Mouse (Mus musculus) hindbrain, embryonic 14.5 days (tissue): ENCODE results near the gene Trim56. TPM values are rescaled to one million over a fixed set of nuclear protein-coding genes. Genes with fewer than 3 reads are reported as not detected.

Experiments used
- ATAC-seq: fragments of 200-750 bp; cut with Nextera tagmentation; 2 replicates; pipeline ENCODE4 v1.8.0; 2017; ENCODE audit warnings: moderate number of reproducible peaks, mild to moderate bottlenecking, moderate TSS enrichment, moderate library complexity; ENCODE audit not compliant: low FRiP score
- DNase-seq: peaks from one replicate; pipeline ENCODE4 v3.0.0-alpha.2; 2015; ENCODE audit warnings: low spot score
- H3K27ac ChIP-seq: fragments of 300-500 bp; sonication (generic); 2 replicates; pipeline ENCODE4 v1.5.1; 2014; ENCODE audit warnings: mild to moderate bottlenecking, moderate library complexity
- H3K27me3 ChIP-seq: fragments of 300-500 bp; sonication (generic); 2 replicates; pipeline ENCODE4 v1.6.1; 2014; ENCODE audit warnings: mild to moderate bottlenecking, low read length, mixed read lengths; ENCODE audit not compliant: control insufficient read depth, insufficient read depth
- H3K36me3 ChIP-seq: fragments of 300-500 bp; sonication (generic); replicated peaks from 2 replicates; pipeline ENCODE4 v1.6.1; 2014; ENCODE audit not compliant: control insufficient read depth, insufficient read depth
- H3K4me1 ChIP-seq: fragments of 300-500 bp; sonication (generic); replicated peaks from 2 replicates; pipeline ENCODE4 v1.6.1; 2014; ENCODE audit warnings: antibody characterized with exemption, low read length, mixed read lengths; ENCODE audit not compliant: control insufficient read depth, insufficient read depth
- H3K4me2 ChIP-seq: fragments of 300-500 bp; sonication (generic); replicated peaks from 2 replicates; pipeline ENCODE4 v1.6.1; 2014; ENCODE audit warnings: mild to moderate bottlenecking, moderate library complexity
- H3K4me3 ChIP-seq: fragments of 300-500 bp; sonication (generic); replicated peaks from 2 replicates; pipeline ENCODE4 v1.5.1; 2014; ENCODE audit warnings: mild to moderate bottlenecking, low read length
- H3K9ac ChIP-seq: fragments of 300-500 bp; sonication (generic); 2 replicates; pipeline ENCODE4 v1.6.1; 2014
- H3K9me3 ChIP-seq: fragments of 300-500 bp; sonication (generic); 2 replicates; pipeline ENCODE4 v1.6.1; 2016; ENCODE audit warnings: low read length; ENCODE audit not compliant: control insufficient read depth
- WGBS: fragments of 180-500 bp; shearing (Covaris S2); extraction: QIAGEN DNeasy Blood & Tissue Kit; methylation state at CpG from one replicate; pipeline ENCODE4 v1.1.7; 2014; 5-methylcytosine and 5-hydroxymethylcytosine counted together
- polyA plus RNA-seq: library from polyadenylated mRNA; unstranded; fragments of >200 nt; fragmentation: Nextera tagmentation; extraction: Ambion mirVana; gene quantifications from 2 replicates; pipeline ENCODE4 v1.2.1, GENCODE M21; 2014

The Trim56 gene
- polyA plus RNA-seq, 1 experiment from 2014 or later, result 3.9 TPM

DNA sequence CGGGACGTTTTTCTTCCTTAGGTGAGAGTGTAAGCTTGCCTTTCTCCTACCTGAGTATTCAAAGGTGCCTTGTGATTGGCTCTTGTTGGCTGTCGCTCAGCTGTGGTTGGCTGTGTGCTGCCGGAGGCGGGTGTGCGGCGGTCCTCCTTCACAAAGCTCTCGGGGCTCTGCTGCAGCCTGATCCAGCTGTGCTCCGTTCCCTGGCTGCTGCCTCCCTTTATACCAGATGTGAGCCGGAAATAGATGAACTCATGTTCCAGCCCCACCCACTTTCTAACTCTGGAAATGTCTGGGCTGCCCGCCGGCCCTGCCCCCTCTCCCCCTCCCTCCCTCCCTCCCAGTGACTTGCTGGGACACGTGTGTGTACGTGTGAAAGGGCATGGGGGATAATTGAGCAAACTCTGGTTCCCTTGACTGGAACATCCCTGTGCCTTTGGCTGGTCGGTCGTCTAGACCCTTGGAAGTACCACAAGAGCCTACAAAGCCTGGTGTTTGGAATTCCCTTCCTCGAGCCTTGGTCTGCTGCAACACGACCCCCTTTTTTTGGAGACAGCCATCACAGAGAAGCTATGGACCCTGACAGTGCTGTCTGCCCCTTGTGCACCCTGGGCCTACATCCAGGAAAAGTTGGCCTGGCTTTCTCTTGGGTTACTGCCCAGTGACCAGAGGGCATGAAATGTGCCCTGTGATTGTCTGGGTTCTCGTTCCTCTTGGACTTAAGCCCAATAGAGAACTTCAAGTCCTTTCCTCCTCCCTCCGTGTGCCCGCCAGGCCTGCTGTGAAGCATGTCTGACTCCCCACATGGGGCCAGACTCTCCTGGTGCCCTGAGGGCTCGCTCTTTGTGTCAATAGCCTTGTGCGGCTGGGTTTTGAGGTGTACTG lies 43.7 kb downstream of the Trim56 start, which contains the start of gene Serpine1:
TSS of gene Serpine1 (minus strand) at position 190 of the 882 bp plus-strand sequence.
- DNase-seq, result peak; percentile 58
- H3K27me3 ChIP-seq, result no peaks in the 10 kb centered on the region
- H3K36me3 ChIP-seq, result no peaks in the 10 kb centered on the region

DNA sequence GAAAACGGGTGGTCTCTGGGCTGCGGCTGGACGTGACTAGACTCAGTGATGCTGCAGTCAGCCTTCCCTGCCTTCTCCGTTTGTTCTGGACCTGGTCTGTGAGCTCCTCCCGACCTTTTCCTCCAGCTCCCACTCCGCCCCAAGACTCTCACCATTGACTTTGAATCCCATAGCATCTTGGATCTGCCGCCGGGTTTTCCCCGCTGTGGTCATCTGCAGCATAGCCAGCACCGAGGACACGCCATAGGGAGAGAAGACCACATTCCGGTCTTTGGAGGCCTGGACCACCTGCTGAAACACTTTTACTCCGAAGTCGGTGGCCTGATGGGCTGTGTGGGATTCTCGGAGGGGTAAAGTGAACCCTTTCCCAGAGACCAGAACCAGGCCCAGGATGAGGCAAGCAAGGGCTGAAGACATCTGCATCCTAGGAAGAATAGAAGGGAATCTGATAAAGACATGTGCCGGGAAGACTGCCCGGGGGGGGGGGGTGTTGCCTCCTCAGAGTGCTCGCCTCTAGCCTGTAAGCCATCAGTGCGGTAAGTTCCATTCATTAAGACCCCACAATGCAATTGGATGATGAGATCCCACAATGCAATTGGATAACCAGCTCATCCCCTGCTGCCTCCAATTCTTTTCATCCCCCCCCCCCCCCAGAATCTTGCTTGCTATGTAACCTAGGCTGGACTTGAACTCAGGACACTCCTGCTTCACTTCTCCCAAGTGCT lies 45.0 kb downstream of the Trim56 start:
- Histone ChIP-seq H3K9ac (no peak overlapping the region), H3K27ac (no peak overlapping the region), H3K4me2 (peak overlapping the region; percentile 50; the same call in 1 of the 2 replicates), H3K4me1 (0 out of 2 replicates have a peak, but pooled peaks cover 4% of the 10 kb centered on the region), H3K27me3 (no peaks in the 10 kb centered on the region), H3K4me3 (no peak overlapping the region), H3K36me3 (no peaks in the 10 kb centered on the region), H3K9me3 (no peaks in the 10 kb centered on the region)
- 87% methylated on average over 19 of the region's 19 CpGs for WGBS
- ATAC-seq, result no peak
- no peak for DNase-seq

More for the DNA sequence above, 43.7 kb downstream of the Trim56 start, which contains the start of gene Serpine1:
- Histone ChIP-seq H3K27ac (no peak within 1 kb of the TSS), H3K9ac (peak within 1 kb of the TSS; percentile 43; the same call in 1 of the 2 replicates), H3K4me1 (0 out of 2 replicates have a peak, but pooled peaks cover 4% of the 10 kb centered on the region), H3K9me3 (no peaks in the 10 kb centered on the region), H3K4me2 (peak within 1 kb of the TSS; percentile 50), H3K4me3 (peak within 1 kb of the TSS; percentile 21)
- peak; percentile 90 for ATAC-seq
- WGBS, result 20% methylated on average over 23 of the region's 23 CpGs

DNA sequence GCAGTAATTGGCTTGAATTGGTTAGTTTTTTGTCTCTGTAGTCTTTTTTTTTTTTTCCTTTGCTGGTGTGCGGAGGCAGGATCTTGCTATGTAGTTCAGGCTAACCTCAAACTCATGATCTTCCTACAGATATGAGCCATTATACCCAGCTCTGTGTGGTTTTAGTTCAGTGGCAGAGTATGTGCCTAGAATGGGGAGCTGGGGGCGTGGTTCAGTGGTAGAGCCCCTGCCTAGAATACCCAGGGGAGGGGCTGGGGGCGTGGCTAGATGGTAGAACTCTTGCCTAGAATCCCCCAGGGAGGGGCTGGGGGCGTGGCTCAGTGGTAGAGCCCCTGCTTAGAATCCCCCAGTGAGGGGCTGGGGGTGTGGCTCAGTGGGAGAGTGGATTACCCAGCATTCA lies 47.3 kb downstream of the Trim56 start:
- no peak for ATAC-seq
- Histone ChIP-seq H3K36me3 (no peaks in the 10 kb centered on the region), H3K4me2 (no peak overlapping the region), H3K9me3 (no peaks in the 10 kb centered on the region), H3K27ac (no peak overlapping the region), H3K9ac (no peak overlapping the region), H3K27me3 (no peaks in the 10 kb centered on the region), H3K4me1 (0 out of 2 replicates have a peak, but pooled peaks cover 4% of the 10 kb centered on the region), H3K4me3 (no peak overlapping the region)
- DNase-seq, result no peak
- 84% methylated on average over 4 of the region's 4 CpGs for WGBS

DNA sequence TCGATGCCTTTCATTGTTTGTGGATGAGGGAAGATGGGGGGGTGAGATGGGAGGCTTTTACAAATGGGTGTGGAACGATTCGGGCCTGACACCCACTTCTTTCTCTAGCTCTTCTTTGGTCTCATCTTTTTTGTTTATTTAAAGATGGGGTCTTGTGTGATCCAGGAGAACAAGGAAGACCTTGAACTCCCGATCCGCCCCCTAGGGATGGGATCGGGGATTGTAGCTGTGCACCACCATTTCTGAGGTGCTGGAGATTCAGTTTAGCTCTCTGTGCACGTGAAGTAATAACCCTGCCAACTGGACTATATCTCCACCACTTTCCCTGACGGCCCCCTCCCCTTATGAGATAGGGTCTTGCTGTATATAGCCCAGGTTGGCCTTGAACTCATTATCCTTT lies 50.1 kb downstream of the Trim56 start:
- ATAC-seq, result no peak
- no peaks in the 10 kb centered on the region for H3K9me3 ChIP-seq
- H3K27me3 ChIP-seq, result no peaks in the 10 kb centered on the region
- WGBS, result 80% methylated on average over 8 of the region's 8 CpGs
- H3K36me3 ChIP-seq, result no peaks in the 10 kb centered on the region
- H3K4me2 ChIP-seq, result no peak overlapping the region
- H3K4me1 ChIP-seq, result no peaks in the 10 kb centered on the region
- H3K27ac ChIP-seq, result no peak overlapping the region
- DNase-seq, result no peak
- H3K4me3 ChIP-seq, result no peak overlapping the region
- no peak overlapping the region for H3K9ac ChIP-seq

DNA sequence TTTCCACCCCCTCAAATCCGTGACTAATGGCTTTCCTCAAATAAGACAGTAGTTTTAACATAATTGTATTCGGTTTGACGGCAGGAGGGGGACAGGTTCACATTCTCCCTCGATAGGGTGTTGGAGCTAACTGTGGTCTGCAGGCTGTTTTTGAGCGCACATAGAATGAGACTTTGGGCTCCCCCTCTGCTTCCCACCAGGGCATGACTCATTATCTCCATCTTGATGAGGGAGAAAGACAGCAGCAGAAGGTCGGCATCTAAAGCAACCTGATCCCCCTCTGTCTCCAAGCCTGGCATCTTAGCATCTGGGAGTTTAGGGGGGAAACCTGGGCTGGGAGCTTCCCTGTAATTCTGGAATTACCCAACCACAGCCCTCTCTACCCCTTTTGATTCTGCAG lies 50.6 kb downstream of the Trim56 start:
- Histone ChIP-seq H3K9ac (no peak overlapping the region), H3K27ac (no peak overlapping the region), H3K27me3 (no peaks in the 10 kb centered on the region), H3K4me1 (no peaks in the 10 kb centered on the region), H3K4me3 (no peak overlapping the region), H3K36me3 (no peaks in the 10 kb centered on the region), H3K9me3 (no peaks in the 10 kb centered on the region), H3K4me2 (no peak overlapping the region)
- WGBS, result 57% methylated on average over 6 of the region's 6 CpGs
- DNase-seq (no peak), ATAC-seq (no peak)

DNA sequence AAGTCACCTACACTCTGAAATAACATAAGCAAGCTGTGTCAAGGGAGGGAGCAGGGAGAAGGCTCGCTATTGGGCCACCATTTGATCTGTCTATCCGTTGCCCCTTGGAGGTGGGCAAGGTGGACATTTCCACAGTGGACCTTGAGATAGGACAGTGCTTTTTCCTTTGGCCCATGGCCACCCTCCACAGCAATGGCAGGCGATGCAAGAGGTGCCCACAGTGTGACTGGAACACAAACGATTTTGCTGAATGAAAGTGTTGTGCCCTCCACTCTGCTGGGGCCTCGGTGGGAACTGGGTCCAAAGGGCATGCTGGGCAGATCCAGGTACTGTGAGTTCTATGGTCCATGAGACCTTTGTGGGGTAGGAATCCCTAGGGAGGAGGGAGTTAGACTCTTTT lies 53.4 kb downstream of the Trim56 start:
- H3K9me3 ChIP-seq, result no peaks in the 10 kb centered on the region
- ATAC-seq (no peak), DNase-seq (no peak)
- H3K36me3 ChIP-seq, result no peaks in the 10 kb centered on the region
- no peak overlapping the region for H3K27ac ChIP-seq
- H3K9ac ChIP-seq, result no peak overlapping the region
- WGBS, result 87% methylated on average over 5 of the region's 5 CpGs
- H3K27me3 ChIP-seq, result no peaks in the 10 kb centered on the region
- no peak overlapping the region for H3K4me2 ChIP-seq
- no peaks in the 10 kb centered on the region for H3K4me1 ChIP-seq
- no peak overlapping the region for H3K4me3 ChIP-seq

DNA sequence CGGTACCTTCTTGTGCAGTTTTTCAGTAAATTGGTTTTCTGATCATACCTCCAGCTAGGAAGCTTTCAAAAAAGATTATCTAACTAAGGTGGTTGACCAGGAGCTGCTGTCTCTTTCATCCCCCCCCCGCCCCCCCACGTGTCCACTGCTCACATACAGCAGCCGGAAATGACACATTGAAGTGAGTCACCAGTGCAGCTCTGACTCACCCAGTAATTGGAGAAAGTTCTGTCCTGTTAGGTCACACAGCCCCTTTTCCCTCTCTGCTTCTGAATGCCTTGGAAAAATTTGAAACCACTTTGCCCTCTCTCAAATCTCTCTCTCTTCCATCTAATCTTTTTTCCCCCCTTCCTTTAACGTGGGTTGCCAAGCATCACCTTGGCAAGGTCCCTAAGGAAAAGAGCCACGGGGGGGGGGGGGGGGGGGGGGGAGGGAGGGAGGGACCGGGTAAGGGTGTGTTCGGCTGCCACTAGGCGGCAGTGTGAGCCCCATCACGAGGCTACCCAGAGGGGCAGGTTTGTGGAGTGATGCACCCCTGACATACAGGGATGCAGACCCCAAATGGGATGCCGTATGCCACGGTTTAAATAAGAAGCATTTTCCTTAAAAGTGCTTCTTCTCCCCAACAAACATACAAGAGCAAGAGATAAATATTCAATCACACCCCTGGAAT lies 54.1 kb downstream of the Trim56 start:
- no peaks in the 10 kb centered on the region for H3K9me3 ChIP-seq
- no peaks in the 10 kb centered on the region for H3K4me1 ChIP-seq
- H3K36me3 ChIP-seq, result no peaks in the 10 kb centered on the region
- DNase-seq, result no peak
- WGBS, result 24% methylated on average over 10 of the region's 12 CpGs
- H3K4me2 ChIP-seq, result no peak overlapping the region
- no peaks in the 10 kb centered on the region for H3K27me3 ChIP-seq
- H3K27ac ChIP-seq, result no peak overlapping the region
- ATAC-seq, result no peak
- no peak overlapping the region for H3K9ac ChIP-seq
- H3K4me3 ChIP-seq, result no peak overlapping the region
